Mouse (Mus musculus) right cerebral cortex, postnatal 36 days (tissue): ENCODE results near the gene Hand1.
A peak's percentile ranks its signal among the peaks of the same experiment; 100 is the strongest.

ENCODE experiments used
- DNase-seq, 2 experiments: peaks; one replicate each; pipeline ENCODE4 v3.0.0; 2022; ENCODE audit warnings: low spot score in 2 of 2, mixed read lengths in 1 of 2

The Hand1 gene

DNA sequence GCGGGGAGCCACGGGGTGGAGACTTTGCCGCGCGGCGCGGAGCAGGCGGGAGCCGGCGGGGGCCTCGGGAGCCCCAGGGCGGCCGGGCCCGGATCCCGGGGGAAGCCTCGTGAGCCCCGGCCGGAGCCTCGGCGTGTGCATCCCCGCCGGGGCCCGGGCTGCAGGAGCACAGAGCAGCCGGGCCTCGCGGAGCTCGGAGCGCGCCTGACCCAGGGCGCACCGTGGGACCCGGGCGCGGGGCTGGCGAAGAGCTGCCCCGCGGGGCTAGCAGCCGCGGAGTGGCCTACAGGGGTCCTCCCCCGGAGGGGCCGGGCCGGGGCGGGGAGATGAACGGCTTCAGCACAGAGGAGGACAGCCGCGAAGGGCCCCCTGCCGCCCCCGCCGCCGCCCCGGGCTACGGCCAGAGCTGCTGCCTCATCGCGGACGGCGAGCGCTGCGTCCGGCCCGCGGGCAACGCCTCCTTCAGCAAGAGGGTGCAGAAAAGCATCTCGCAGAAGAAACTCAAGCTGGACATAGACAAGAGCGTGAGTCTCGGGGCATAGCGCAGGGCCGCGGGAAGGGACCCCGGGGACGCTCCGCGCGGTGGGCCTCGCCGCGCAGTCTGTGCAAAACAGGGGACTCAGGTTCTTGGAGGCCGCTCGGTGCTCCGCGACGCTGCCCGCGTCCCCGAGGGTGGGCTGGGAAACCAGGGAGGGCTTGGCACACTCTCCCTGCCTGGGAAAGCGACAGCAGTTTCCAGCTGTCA lies 30.7 kb downstream of the Hand1 start:
- no peak for DNase-seq

DNA sequence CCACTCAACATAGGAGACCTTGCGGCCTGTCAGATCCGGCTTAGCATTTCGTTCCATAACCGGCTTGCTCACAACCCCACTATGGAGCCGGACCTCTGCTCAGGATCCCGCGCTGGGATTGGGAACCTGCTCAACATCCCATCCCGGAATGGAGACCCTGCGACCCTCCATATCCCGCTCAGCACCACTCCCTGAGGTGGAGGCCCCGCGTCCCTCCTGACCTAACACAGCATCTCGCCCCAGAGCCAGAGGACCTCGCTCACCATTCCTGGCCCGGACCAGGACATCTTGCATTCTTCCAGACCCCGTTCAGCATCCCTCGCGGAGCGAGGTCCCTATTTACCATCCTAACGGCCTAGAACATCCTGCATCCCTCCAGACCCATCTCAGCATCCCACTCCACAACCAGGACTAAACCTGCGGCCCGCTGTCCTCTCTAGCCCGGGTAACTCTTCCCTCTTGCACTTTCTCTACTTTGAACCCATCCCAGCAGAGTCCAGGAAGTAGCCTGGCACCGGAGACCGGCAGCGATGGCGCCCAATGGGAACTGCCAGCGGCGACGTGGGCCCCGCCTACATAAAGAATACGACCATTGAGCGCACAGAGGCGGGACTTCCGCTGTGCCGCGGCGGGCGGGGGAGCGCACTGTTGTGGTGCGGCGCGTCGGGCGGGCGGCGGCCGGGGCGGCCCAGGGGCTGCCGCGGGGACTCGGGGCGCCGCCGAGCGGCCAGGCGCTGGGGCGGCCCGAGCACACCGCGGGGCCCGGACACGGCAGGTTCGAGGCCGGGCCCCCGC lies 31.4 kb downstream of the Hand1 start, which contains the start of gene Sap30l:
Gene Sap30l (plus strand): TSS at position 667 of the 795 bp plus-strand sequence.
- peak; percentile 95 to 96 for DNase-seq

DNA sequence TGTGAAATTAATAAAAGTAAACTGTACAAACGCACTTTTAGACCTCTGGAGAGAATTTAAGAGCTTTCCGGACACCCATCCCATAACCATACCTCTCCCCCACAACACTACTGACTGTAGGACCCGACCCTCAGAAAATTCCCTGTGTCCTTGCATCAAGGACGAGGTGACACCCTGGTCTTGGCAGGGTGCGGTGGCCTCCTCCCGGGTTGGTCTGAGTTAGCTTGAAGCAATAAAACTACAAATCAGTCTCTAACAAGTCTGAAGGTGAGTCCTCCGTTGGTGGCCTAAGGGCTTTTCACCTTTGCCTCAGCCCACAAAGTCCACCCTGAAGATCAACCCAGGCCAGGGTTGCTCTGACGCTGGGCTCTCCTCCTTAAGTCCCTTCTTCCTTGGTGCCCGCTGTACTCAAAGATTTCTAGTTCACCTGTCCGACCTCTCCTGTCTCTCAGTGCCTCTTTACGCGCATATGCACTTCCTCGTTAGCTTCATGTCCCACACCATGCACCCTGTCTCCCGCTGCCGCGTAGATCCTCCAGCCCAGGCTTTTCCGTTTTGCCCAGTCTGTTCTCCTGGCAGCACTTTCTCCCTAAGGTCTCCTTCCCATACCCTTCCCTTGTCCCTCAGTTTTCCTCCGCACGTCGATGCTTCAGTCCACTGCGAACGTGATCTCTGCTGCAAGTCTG lies 32.2 kb downstream of the Hand1 start:
- DNase-seq = no peak

DNA sequence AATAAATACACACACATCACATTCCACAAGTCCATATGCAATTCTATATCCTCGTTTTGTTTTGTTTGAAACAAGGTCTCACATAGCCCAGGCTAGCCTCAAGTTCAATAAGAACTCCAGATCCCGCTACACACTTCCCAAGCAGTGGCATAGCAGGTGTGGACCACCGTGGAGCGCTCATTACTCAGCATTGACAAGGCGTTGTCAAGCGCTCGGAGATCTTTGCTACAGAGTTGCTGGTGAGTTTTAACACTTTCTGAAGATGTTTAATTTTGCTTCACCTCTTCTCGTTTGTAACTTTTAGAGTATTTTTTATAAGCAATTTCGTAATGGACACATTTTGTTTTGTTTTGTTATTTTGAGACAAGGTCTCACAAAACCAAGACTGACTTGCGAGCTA lies 33.2 kb downstream of the Hand1 start:
- no peak for DNase-seq

DNA sequence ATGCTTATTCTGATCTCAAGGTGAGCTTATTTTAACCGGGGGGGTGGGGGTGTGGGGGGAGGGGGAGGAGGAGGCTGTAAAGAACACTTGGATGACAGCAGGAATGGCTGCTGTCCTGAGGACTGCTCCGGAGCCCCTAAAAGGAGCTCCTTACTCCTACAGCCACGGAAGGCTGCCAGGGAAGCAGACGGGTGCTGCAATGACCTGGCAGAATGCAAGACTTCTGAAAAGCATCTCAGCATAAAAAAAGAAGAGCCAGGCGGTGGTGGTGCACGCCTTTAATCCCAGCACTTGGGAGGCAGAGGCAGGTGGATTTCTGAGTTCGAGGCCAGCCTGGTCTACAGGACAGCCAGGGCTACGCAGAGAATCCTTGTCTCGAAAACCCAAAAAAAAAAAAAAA lies 34.8 kb downstream of the Hand1 start:
- DNase-seq = no peak

DNA sequence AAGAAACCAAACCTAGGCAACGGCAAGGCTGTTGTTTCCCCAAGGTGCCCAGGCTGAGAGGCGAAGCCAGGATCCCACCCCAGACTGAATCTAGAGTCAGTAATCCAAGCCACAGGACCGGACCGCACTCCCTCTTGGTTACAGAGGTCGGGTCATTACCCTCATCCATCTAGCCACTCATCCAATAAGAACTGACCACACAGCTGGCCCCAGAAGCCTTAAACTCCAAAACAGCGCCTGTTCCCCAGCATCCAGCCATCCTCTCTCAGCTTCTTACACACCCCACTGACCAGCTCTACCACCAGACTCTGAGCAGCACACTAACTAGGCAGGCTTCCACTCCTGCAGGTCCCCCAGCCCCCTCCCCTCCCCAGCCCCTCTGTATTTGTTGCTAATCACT lies 37.5 kb downstream of the Hand1 start:
- DNase-seq = no peak

DNA sequence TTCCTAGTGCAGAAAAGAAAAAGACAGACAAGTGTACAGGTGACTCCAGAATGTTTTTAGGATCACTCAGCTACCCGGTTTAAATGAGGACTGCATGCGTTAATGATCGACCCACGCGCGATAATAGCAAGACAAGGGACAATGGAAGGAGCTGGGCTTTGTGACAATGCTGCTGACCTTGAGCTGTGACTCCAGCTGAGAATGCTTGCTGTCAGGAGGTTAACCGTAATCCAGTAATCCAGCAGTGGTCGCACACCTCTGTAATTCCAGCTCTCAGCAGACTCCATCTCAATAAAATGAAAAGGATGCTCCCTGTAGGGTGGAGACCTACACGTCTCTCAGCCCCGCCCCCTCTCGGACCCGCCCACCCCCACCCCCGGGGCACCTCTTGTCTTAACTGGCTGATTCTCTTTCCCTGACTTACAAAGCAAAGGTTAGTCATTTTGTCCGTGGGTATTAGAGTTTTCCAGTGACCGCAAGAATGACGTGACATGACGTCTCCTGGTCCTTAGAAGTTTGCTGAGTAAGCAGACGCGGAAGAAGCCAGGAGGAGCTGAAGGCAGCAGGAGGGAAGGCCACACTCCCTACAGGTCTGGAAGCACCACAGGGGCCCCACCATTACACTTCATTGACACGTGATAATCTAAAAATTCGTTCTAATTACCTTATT lies 41.6 kb downstream of the Hand1 start:
- DNase-seq = no peak

DNA sequence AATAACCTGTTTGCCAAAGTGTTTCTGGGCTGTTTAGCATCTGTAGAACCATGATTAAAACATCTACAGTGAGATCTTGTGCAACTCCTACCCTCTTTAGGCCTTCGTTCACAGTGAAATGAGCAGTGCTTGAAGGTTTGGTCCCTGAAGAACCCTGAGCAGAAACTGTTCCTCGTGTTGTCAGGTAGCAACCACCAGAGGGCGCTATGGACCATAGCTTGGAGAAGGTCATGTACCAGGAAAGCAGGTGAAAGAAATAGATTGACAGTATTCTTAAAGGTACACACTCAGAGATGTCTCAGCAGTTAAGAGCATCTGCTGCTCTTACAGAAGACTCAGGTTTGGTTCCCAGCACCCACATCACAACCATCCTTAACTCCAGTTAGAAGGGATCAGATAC lies 44.7 kb downstream of the Hand1 start:
- no peak for DNase-seq

DNA sequence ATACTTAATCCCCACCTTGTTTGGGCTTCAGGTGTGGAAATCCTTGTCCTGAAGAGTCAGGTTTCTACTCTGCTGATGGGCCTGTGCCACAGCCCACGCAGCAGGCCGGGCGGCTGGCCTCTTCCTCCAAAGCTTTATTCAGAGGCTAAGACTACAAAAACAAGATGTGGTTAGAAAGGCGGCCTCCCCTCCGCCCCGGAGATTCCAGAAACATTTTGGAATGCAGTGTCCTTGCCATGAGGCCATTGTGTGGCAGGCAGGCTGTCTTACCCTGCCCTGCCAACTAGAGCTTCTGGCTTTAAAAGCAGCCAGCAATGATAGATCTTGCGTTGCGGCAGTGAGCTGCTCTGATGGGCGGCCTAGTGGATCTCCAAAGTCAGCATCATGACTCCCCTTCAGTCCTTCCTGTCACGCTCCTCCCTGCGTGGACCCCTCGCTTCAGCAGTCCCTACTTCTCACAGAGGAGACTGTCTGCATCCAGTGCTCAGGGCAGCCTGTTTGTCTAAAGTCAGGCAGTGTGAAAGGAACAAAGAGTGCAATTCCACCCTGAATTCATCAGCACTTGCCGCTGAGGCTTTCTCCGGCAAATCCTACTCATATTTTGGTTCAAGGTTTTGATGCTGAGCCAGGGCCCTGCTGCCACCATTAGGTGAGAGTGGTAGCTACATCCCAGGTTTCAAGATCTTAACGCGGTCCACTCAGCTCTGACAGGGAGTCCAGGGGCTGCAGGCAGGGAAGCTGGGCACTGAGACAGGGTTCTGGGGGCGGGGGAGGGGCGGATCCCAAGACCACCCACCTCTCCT lies 45.8 kb downstream of the Hand1 start:
- peak; percentile 34 to 45 for DNase-seq

DNA sequence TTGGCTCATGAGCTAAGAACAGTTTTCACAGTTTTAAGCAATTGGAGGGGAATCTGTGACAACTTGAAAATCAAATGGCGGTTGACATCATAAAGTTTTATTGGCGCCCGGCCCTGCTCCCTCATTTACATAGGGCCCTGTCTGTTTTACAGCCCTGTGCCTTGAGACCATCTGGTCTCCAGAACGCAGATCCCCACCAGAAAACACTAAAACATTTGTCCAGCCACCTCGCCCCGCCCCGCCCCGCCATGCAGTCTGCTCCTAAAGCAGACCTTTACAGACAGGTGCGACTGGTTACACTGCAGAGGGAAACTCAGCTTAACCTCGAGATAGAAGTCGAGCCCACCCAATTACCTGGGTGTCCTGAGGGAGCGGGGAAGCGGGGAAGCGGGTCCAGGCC lies 52.8 kb downstream of the Hand1 start:
- DNase-seq = no peak
